Mouse (Mus musculus) liver, embryonic 15.5 days (tissue): ENCODE measurements around the gene Wnt3a. TPM values are rescaled to one million over a fixed set of nuclear protein-coding genes. Genes with fewer than 3 reads are reported as not detected.

ENCODE experiments used
- ATAC-seq: fragments of 200-750 bp; cut with Nextera tagmentation; 2 replicates; pipeline ENCODE4 v1.8.0; 2017; ENCODE audit warnings: moderate number of reproducible peaks, mild to moderate bottlenecking, moderate library complexity; ENCODE audit not compliant: insufficient read depth
- H3K27ac ChIP-seq: fragments of 300-500 bp; sonication (generic); replicated peaks from 2 replicates; pipeline ENCODE4 v1.5.1; 2015; ENCODE audit warnings: mild to moderate bottlenecking, inconsistent platforms
- H3K27me3 ChIP-seq: fragments of 300-500 bp; sonication (generic); 2 replicates; pipeline ENCODE4 v1.6.1; 2015; ENCODE audit warnings: mild to moderate bottlenecking, inconsistent platforms
- H3K36me3 ChIP-seq: fragments of 300-500 bp; sonication (generic); replicated peaks from 2 replicates; pipeline ENCODE4 v1.6.1; 2015; ENCODE audit warnings: moderate library complexity, mild to moderate bottlenecking, inconsistent platforms
- H3K4me1 ChIP-seq: fragments of 300-500 bp; sonication (generic); replicated peaks from 2 replicates; pipeline ENCODE4 v1.6.1; 2015; ENCODE audit warnings: inconsistent platforms
- H3K4me2 ChIP-seq: fragments of 300-500 bp; sonication (generic); 2 replicates; pipeline ENCODE4 v1.6.1; 2015; ENCODE audit warnings: moderate library complexity, mild to moderate bottlenecking, inconsistent platforms
- H3K4me3 ChIP-seq: fragments of 300-500 bp; sonication (generic); replicated peaks from 2 replicates; pipeline ENCODE4 v1.5.1; 2015; ENCODE audit warnings: mild to moderate bottlenecking, inconsistent platforms
- H3K9ac ChIP-seq: fragments of 300-500 bp; sonication (generic); 2 replicates; pipeline ENCODE4 v1.6.1; 2015; ENCODE audit warnings: moderate library complexity, mild to moderate bottlenecking, inconsistent platforms
- H3K9me3 ChIP-seq: fragments of 300-500 bp; sonication (generic); replicated peaks from 2 replicates; pipeline ENCODE4 v1.6.1; 2016; ENCODE audit warnings: inconsistent platforms
- WGBS: fragments of 180-500 bp; shearing (Covaris S2); methylation state at CpG from one replicate; pipeline ENCODE4 v1.1.7; 2015; ENCODE audit warnings: mixed read lengths; ENCODE audit not compliant: insufficient replicate concordance; 5-methylcytosine and 5-hydroxymethylcytosine counted together
- polyA plus RNA-seq: library from polyadenylated mRNA; unstranded; fragments of >200 nt; fragmentation: Nextera tagmentation; extraction: Ambion mirVana; gene quantifications from 2 replicates; pipeline ENCODE4 v1.2.1, GENCODE M21; 2015

Wnt3a gene
- polyA plus RNA-seq, 1 experiment from 2014 or later: not detected

- WGBS: 41% methylated on average over 10 of the region's 10 CpGs
- Histone ChIP-seq H3K27ac (peak overlapping the region; percentile 92), H3K9ac (peak overlapping the region; percentile 37), H3K9me3 (no peaks in the 10 kb centered on the region), H3K4me3 (peak overlapping the region; percentile 32), H3K4me1 (peaks cover 60% of the 10 kb centered on the region), H3K4me2 (peak overlapping the region; percentile 72), H3K27me3 (peaks cover 78% of the 10 kb centered on the region), H3K36me3 (no peaks in the 10 kb centered on the region)
- peak; percentile 98 for ATAC-seq
These were observed 29.7 kb downstream of the Wnt3a start for GRCm38 (mm10) chr11:59260706-59261493.

DNA sequence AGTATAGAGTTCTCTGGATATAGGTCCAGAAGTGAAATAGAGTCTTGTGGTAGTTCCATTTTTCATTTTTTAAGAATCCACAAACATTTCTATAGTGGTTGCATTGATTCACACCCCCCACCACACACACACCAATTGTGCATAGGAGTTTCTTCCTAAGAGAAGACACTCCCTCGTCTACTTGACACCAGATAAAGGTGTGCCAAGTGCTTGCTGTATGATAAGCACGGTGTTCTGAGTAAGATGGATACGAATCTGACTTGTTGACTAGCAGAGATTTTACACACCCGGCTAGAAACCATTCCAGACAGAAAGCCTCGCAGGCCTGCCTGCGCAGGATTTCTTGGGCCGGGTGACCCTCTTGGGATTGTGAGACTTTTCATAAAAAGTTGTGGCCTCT is 30.9 kb downstream of the Wnt3a start:
- Histone ChIP-seq H3K36me3 (no peaks in the 10 kb centered on the region), H3K4me2 (peak overlapping the region; percentile 72), H3K27ac (peak overlapping the region; percentile 92; the same call in 1 of the 2 replicates), H3K9ac (no peak overlapping the region), H3K4me3 (no peak overlapping the region), H3K9me3 (no peaks in the 10 kb centered on the region), H3K27me3 (peaks cover 78% of the 10 kb centered on the region), H3K4me1 (peaks cover 54% of the 10 kb centered on the region)
- no peak for ATAC-seq
- WGBS: 31% methylated on average over 7 of the region's 7 CpGs

DNA sequence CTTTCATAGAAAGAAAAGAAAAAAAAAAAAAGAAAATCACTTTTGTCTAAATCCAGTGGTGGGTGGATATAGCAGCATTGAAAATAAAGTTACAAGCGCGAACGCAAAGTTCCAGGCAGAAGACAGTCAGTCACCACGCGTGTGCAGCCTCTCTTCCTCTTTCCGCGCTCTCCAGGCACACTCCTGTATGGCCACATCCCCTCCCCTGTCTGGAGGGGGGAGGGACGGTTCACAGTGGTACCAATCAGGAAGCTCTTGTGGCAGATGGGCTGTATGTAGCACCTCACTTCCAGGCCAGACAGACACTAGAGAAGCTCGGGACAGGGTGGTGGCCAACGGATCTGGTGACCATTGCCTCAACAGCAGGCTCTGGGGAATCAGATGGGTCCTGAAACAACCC is 42.5 kb downstream of the Wnt3a start:
- no peaks in the 10 kb centered on the region for H3K36me3 ChIP-seq

DNA sequence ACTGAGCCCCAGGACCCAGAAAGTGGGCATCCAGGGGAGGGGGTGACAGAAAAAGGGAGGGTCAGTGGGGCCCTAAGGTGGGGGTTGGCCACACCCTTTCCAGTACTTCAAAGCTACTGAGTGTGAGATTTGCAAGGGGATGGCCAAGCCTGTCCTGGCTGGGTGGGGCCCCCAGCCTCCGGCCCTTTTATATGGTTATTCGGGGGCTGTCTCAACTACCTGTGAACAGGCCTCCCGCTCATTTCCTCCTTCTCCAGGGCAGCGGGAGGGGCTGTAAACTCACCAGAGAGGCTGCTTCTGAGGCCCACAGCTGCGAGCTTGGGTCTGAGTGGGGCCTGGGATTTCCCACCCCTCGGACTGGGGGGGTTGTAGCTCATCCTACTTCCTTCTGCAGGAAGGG is 46.7 kb downstream of the Wnt3a start:
- Histone ChIP-seq H3K27me3 (peaks cover 99% of the 10 kb centered on the region), H3K27ac (no peak overlapping the region), H3K4me2 (no peak overlapping the region), H3K36me3 (no peaks in the 10 kb centered on the region), H3K4me3 (no peak overlapping the region), H3K9me3 (no peaks in the 10 kb centered on the region), H3K9ac (no peak overlapping the region), H3K4me1 (peaks cover 4% of the 10 kb centered on the region)
- 19% methylated on average over 6 of the region's 6 CpGs for WGBS
- no peak for ATAC-seq

More for the DNA sequence above, 42.5 kb downstream of the Wnt3a start:
- Histone ChIP-seq H3K4me2 (no peak overlapping the region), H3K27ac (no peak overlapping the region), H3K9ac (no peak overlapping the region), H3K9me3 (no peaks in the 10 kb centered on the region), H3K4me1 (no peaks in the 10 kb centered on the region), H3K27me3 (peaks cover 98% of the 10 kb centered on the region), H3K4me3 (no peak overlapping the region)
- WGBS: 10% methylated on average over 10 of the region's 10 CpGs
- ATAC-seq: no peak

GRCm38 (mm10) chr11:59241841-59242240 is 48.7 kb downstream of the Wnt3a start:
- H3K9me3 ChIP-seq: no peaks in the 10 kb centered on the region
- no peak overlapping the region for H3K27ac ChIP-seq
- no peak overlapping the region for H3K4me2 ChIP-seq
- no peak overlapping the region for H3K4me3 ChIP-seq
- ATAC-seq: no peak
- no peak overlapping the region for H3K9ac ChIP-seq
- peaks cover 98% of the 10 kb centered on the region for H3K27me3 ChIP-seq
- H3K4me1 ChIP-seq: peaks cover 6% of the 10 kb centered on the region
- WGBS: 15% methylated on average over 3 of the region's 3 CpGs
- no peaks in the 10 kb centered on the region for H3K36me3 ChIP-seq

- no peak overlapping the region for H3K27ac ChIP-seq
- H3K9me3 ChIP-seq: no peaks in the 10 kb centered on the region
- H3K9ac ChIP-seq: no peak overlapping the region
- no peaks in the 10 kb centered on the region for H3K36me3 ChIP-seq
- ATAC-seq: no peak
- H3K4me3 ChIP-seq: no peak overlapping the region
- 75% methylated on average over 4 of the region's 4 CpGs for whole genome bisulfite sequencing
- peaks cover 6% of the 10 kb centered on the region for H3K4me1 ChIP-seq
- peaks cover 92% of the 10 kb centered on the region for H3K27me3 ChIP-seq
- H3K4me2 ChIP-seq: no peak overlapping the region
These were observed 50.8 kb downstream of the Wnt3a start for GRCm38 (mm10) chr11:59239796-59240195.

DNA sequence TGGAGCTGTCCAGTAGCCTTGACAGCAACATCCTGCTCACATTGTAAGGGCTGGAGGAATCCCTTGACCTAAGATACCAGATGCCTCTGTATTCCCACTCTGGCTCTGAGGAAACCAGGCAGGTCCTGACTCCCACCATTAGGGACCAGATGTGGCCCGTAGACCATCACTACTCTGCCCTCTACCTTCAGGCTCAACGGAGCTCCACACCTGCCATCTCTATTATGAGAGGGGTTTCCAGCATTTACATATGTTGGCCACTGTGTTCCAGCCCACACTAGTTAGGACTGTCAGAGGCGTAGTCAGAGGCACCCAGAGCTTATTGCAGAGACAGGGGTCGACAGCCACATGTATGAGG is 51.1 kb downstream of the Wnt3a start:
- ATAC-seq: no peak
- no peak overlapping the region for H3K4me3 ChIP-seq
- no peak overlapping the region for H3K27ac ChIP-seq
- H3K9me3 ChIP-seq: no peaks in the 10 kb centered on the region
- no peaks in the 10 kb centered on the region for H3K36me3 ChIP-seq
- peaks cover 6% of the 10 kb centered on the region for H3K4me1 ChIP-seq
- peaks cover 88% of the 10 kb centered on the region for H3K27me3 ChIP-seq
- H3K9ac ChIP-seq: no peak overlapping the region
- H3K4me2 ChIP-seq: no peak overlapping the region
- 52% methylated on average over 4 of the region's 4 CpGs for WGBS

GRCm38 (mm10) chr11:59238525-59239427 is 51.8 kb downstream of the Wnt3a start:
- Histone ChIP-seq H3K36me3 (no peaks in the 10 kb centered on the region), H3K9me3 (no peaks in the 10 kb centered on the region), H3K4me1 (peaks cover 6% of the 10 kb centered on the region), H3K4me3 (no peak overlapping the region), H3K9ac (no peak overlapping the region), H3K27me3 (peaks cover 86% of the 10 kb centered on the region), H3K4me2 (no peak overlapping the region), H3K27ac (no peak overlapping the region)
- 7% methylated on average over 14 of the region's 15 CpGs for WGBS
- ATAC-seq: peak; percentile 67

DNA sequence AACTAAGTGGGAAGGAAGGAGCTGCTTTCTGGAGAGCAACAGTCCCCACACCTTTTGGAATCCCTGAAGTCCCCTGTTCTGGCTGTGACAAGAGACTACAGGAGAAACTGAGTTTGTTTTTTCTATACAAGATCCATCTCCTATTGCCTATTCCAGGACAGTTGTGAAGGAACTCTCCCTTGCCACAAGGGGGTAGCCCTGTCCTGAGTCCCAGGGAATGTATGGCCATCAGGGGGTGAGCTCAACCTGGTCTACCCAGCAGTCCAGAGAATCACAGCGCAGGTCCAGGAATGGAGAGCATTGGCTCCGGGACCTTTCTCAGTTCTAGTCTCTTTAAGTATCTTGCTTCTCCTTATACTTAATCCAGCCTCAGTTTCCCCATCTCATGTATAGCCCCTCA is 57.8 kb downstream of the Wnt3a start:
- Histone ChIP-seq H3K9ac (no peak overlapping the region), H3K4me1 (peaks cover 16% of the 10 kb centered on the region), H3K36me3 (no peaks in the 10 kb centered on the region), H3K4me3 (no peak overlapping the region), H3K27ac (no peak overlapping the region), H3K27me3 (peaks cover 49% of the 10 kb centered on the region), H3K4me2 (no peak overlapping the region), H3K9me3 (no peaks in the 10 kb centered on the region)
- no peak for ATAC-seq
- 70% methylated on average over 2 of the region's 2 CpGs for WGBS

- Histone ChIP-seq H3K9me3 (no peaks in the 10 kb centered on the region), H3K36me3 (no peaks in the 10 kb centered on the region), H3K4me2 (peak overlapping the region; percentile 21; the same call in 1 of the 2 replicates), H3K9ac (no peak overlapping the region), H3K27me3 (peaks cover 28% of the 10 kb centered on the region), H3K4me1 (peaks cover 37% of the 10 kb centered on the region), H3K4me3 (no peak overlapping the region), H3K27ac (no peak overlapping the region)
- WGBS: 9% methylated on average over 7 of the region's 7 CpGs
- ATAC-seq: no peak
These were observed 60.3 kb downstream of the Wnt3a start for GRCm38 (mm10) chr11:59230144-59230760.
